Mouse (Mus musculus): ENCODE measurements around the gene Slc1a2.

Gene Slc1a2

GRCm38 (mm10) chr2:102669580-102669979 is 11.1 kb downstream of the Slc1a2 start:
- Histone ChIP-seq H3K36me3 (ENCODE audit: insufficient read depth, low read length) (no peaks in the 10 kb centered on the region), H3K9me3 (ENCODE audit: low read length) (0 out of 2 replicates have a peak, but pooled peaks cover 7% of the 10 kb centered on the region), H3K4me3 (replicated peaks; ENCODE audit: low read length) (no peak overlapping the region), H3K27me3 (ENCODE audit: insufficient read depth, low read length) (no peaks in the 10 kb centered on the region), H3K4me1 (replicated peaks; ENCODE audit: low read depth, low read length) (no peaks in the 10 kb centered on the region)
- TF ChIP-seq NANOG (IDR thresholded peaks at IDR 0.05; ENCODE audit: borderline replicate concordance, low read length) (no peak), POU5F1 (IDR thresholded peaks at IDR 0.05; ENCODE audit: borderline replicate concordance, low read length) (no peak), CTCF (conservative IDR thresholded peaks at IDR 0.05; ENCODE audit: low read length) (no peak)

- Histone ChIP-seq H3K27me3 (ENCODE audit: insufficient read depth, low read length) (no peaks in the 10 kb centered on the region), H3K4me3 (replicated peaks; ENCODE audit: low read length) (no peak overlapping the region), H3K9me3 (ENCODE audit: low read length) (no peaks in the 10 kb centered on the region), H3K36me3 (ENCODE audit: insufficient read depth, low read length) (no peaks in the 10 kb centered on the region), H3K4me1 (replicated peaks; ENCODE audit: low read depth, low read length) (no peaks in the 10 kb centered on the region)
- TF ChIP-seq POU5F1 (IDR thresholded peaks at IDR 0.05; ENCODE audit: borderline replicate concordance, low read length) (no peak), NANOG (IDR thresholded peaks at IDR 0.05; ENCODE audit: borderline replicate concordance, low read length) (no peak), CTCF (conservative IDR thresholded peaks at IDR 0.05; ENCODE audit: low read length) (no peak)
These were observed 16.1 kb downstream of the Slc1a2 start for GRCm38 (mm10) chr2:102674582-102674981.

- TF ChIP-seq NANOG (IDR thresholded peaks at IDR 0.05; ENCODE audit: borderline replicate concordance, low read length) (no peak), CTCF (conservative IDR thresholded peaks at IDR 0.05; ENCODE audit: low read length) (peak; percentile 70)
- H3K36me3 ChIP-seq (ENCODE audit: insufficient read depth, low read length), result no peaks in the 10 kb centered on the region
- H3K4me1 ChIP-seq (replicated peaks; ENCODE audit: low read depth, low read length), result no peaks in the 10 kb centered on the region
- H3K9me3 ChIP-seq (ENCODE audit: low read length), result no peaks in the 10 kb centered on the region
- H3K4me3 ChIP-seq (replicated peaks; ENCODE audit: low read length), result no peak overlapping the region
- H3K27me3 ChIP-seq (ENCODE audit: insufficient read depth, low read length), result no peaks in the 10 kb centered on the region
These were observed 16.8 kb downstream of the Slc1a2 start for GRCm38 (mm10) chr2:102675275-102675674.

GRCm38 (mm10) chr2:102676716-102677312 is 18.4 kb downstream of the Slc1a2 start:
- Histone ChIP-seq H3K27me3 (ENCODE audit: insufficient read depth, low read length) (no peaks in the 10 kb centered on the region), H3K4me1 (replicated peaks; ENCODE audit: low read depth, low read length) (no peaks in the 10 kb centered on the region), H3K4me3 (replicated peaks; ENCODE audit: low read length) (no peak overlapping the region), H3K36me3 (ENCODE audit: insufficient read depth, low read length) (no peaks in the 10 kb centered on the region), H3K9me3 (ENCODE audit: low read length) (no peaks in the 10 kb centered on the region)
- no peak for TF ChIP-seq NANOG (IDR thresholded peaks at IDR 0.05; ENCODE audit: borderline replicate concordance, low read length)
- TF ChIP-seq POU5F1 (IDR thresholded peaks at IDR 0.05; ENCODE audit: borderline replicate concordance, low read length), result no peak
- TF ChIP-seq CTCF (conservative IDR thresholded peaks at IDR 0.05; ENCODE audit: low read length), result no peak

DNA sequence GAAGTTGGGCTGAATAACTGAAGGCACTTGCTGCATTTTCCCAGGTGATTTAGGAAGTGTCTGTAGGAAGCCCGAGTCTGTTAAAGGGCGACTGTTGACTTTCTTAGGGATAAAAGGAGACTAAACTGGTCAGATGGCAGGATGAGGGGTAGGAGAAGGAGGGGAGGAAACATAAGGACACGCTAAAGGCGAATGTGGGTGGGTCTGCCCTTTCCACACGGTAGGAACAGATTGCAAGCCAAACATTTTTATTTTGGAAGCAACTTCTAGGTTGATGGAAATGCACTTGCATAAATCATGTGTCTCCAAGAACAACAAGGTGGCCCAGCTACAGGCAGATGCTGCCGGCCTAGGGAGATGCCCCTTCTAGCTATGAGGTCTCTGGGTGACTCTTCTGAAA is 18.9 kb downstream of the Slc1a2 start:
- no peaks in the 10 kb centered on the region for H3K36me3 ChIP-seq (ENCODE audit: insufficient read depth, low read length)
- no peak for TF ChIP-seq CTCF (conservative IDR thresholded peaks at IDR 0.05; ENCODE audit: low read length)
- TF ChIP-seq NANOG (IDR thresholded peaks at IDR 0.05; ENCODE audit: borderline replicate concordance, low read length), result no peak
- TF ChIP-seq POU5F1 (IDR thresholded peaks at IDR 0.05; ENCODE audit: borderline replicate concordance, low read length), result no peak
- no peaks in the 10 kb centered on the region for H3K4me1 ChIP-seq (replicated peaks; ENCODE audit: low read depth, low read length)
- H3K4me3 ChIP-seq (replicated peaks; ENCODE audit: low read length), result no peak overlapping the region
- no peaks in the 10 kb centered on the region for H3K27me3 ChIP-seq (ENCODE audit: insufficient read depth, low read length)
- no peaks in the 10 kb centered on the region for H3K9me3 ChIP-seq (ENCODE audit: low read length)

DNA sequence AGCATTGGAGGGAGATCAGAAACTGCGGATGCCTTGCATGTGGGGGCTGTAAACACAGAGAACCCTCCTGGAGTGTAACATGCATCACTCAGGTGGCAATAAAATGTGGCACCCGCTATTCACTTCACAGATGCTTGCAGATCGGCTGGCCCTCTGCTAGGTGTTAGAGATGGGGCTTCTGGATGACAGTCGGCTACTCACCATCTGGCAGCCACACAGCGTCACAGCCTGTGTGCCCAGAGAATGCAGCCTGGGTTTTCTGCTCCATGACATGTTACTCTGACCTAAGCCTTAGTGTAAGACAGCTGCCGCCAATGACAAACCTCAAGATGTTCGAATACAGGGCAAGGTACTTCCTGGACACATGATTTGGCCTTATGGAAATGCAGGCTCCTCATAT is 22.9 kb downstream of the Slc1a2 start:
- no peaks in the 10 kb centered on the region for H3K27me3 ChIP-seq (ENCODE audit: insufficient read depth, low read length)
- no peaks in the 10 kb centered on the region for H3K4me1 ChIP-seq (replicated peaks; ENCODE audit: low read depth, low read length)
- no peak for TF ChIP-seq CTCF (conservative IDR thresholded peaks at IDR 0.05; ENCODE audit: low read length)
- no peak overlapping the region for H3K4me3 ChIP-seq (replicated peaks; ENCODE audit: low read length)
- no peaks in the 10 kb centered on the region for H3K36me3 ChIP-seq (ENCODE audit: insufficient read depth, low read length)
- no peaks in the 10 kb centered on the region for H3K9me3 ChIP-seq (ENCODE audit: low read length)

GRCm38 (mm10) chr2:102682168-102682567 is 23.7 kb downstream of the Slc1a2 start:
- no peaks in the 10 kb centered on the region for H3K36me3 ChIP-seq (ENCODE audit: insufficient read depth, low read length)
- H3K9me3 ChIP-seq (ENCODE audit: low read length), result no peaks in the 10 kb centered on the region
- H3K27me3 ChIP-seq (ENCODE audit: insufficient read depth, low read length), result no peaks in the 10 kb centered on the region
- TF ChIP-seq POU5F1 (IDR thresholded peaks at IDR 0.05; ENCODE audit: borderline replicate concordance, low read length) (no peak), NANOG (IDR thresholded peaks at IDR 0.05; ENCODE audit: borderline replicate concordance, low read length) (no peak), CTCF (conservative IDR thresholded peaks at IDR 0.05; ENCODE audit: low read length) (peak; percentile 20; the same call in 1 of the 2 replicates)
- no peak overlapping the region for H3K4me3 ChIP-seq (replicated peaks; ENCODE audit: low read length)
- no peaks in the 10 kb centered on the region for H3K4me1 ChIP-seq (replicated peaks; ENCODE audit: low read depth, low read length)

- Histone ChIP-seq H3K4me1 (replicated peaks; ENCODE audit: low read depth, low read length) (no peaks in the 10 kb centered on the region), H3K27me3 (ENCODE audit: insufficient read depth, low read length) (0 out of 2 replicates have a peak, but pooled peaks cover 3% of the 10 kb centered on the region), H3K36me3 (ENCODE audit: insufficient read depth, low read length) (no peaks in the 10 kb centered on the region), H3K9me3 (ENCODE audit: low read length) (no peaks in the 10 kb centered on the region), H3K4me3 (replicated peaks; ENCODE audit: low read length) (no peak overlapping the region)
- TF ChIP-seq POU5F1 (IDR thresholded peaks at IDR 0.05; ENCODE audit: borderline replicate concordance, low read length) (no peak), NANOG (IDR thresholded peaks at IDR 0.05; ENCODE audit: borderline replicate concordance, low read length) (no peak), CTCF (conservative IDR thresholded peaks at IDR 0.05; ENCODE audit: low read length) (no peak)
These were observed 27.1 kb downstream of the Slc1a2 start for GRCm38 (mm10) chr2:102685371-102686107.

GRCm38 (mm10) chr2:102686108-102686450 is 27.6 kb downstream of the Slc1a2 start:
- 0 out of 2 replicates have a peak, but pooled peaks cover 3% of the 10 kb centered on the region for H3K27me3 ChIP-seq (ENCODE audit: insufficient read depth, low read length)
- no peaks in the 10 kb centered on the region for H3K36me3 ChIP-seq (ENCODE audit: insufficient read depth, low read length)
- H3K9me3 ChIP-seq (ENCODE audit: low read length), result no peaks in the 10 kb centered on the region
- TF ChIP-seq NANOG (IDR thresholded peaks at IDR 0.05; ENCODE audit: borderline replicate concordance, low read length), result no peak
- no peak for TF ChIP-seq CTCF (conservative IDR thresholded peaks at IDR 0.05; ENCODE audit: low read length)
- TF ChIP-seq POU5F1 (IDR thresholded peaks at IDR 0.05; ENCODE audit: borderline replicate concordance, low read length), result no peak
- no peak overlapping the region for H3K4me3 ChIP-seq (replicated peaks; ENCODE audit: low read length)
- no peaks in the 10 kb centered on the region for H3K4me1 ChIP-seq (replicated peaks; ENCODE audit: low read depth, low read length)
